Mouse (Mus musculus) gastrocnemius, postnatal 10 days (tissue): Measurements from ENCODE around the gene Pex1. TPM values are rescaled to one million over a fixed set of nuclear protein-coding genes. Genes with fewer than 3 reads are reported as not detected.
"Not testable (repeated sequence)": the region's sequence is repeated elsewhere in the genome, so short reads cannot be mapped to it uniquely, and the experiment has no call there.

Source experiments
- DNase-seq: peaks from one replicate; pipeline ENCODE4 v3.0.0; 2021; ENCODE audit warnings: mixed read lengths
- microRNA-seq, 2 experiments: library from miRNA; unstranded; fragments of <30 nt; microRNA quantifications; one replicate each; pipeline ENCODE4 v1.2.0; 2021
- total RNA-seq, 2 experiments: library from RNA; stranded (reverse); gene quantifications; 2 replicates each; pipeline ENCODE4 v1.2.3; 2021

Gene Pex1
- total RNA-seq, 2 experiments from 2014 or later = 8.1 to 9.6 TPM

GRCm38 (mm10) chr5:3644621-3645020, 48.8 kb downstream of the Pex1 start:
- DNase-seq = no peak

DNA sequence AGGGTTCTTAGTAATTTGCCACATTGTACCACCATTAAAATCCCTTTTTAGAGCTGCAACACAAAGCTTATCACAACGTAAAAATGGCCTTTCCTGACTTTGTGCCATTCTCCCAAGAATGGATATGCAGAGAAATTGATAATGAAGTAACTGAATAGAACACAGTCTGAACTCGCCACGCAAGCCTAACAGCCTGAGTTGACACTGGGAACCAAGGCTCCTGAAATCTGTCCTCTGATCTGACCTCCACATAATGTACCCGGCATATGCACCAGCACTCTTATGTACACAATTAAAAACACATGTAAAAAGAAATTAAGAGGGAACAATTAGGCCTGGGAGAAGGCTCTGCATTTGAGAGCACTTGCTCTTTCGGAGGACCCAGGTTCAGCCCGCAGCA, 49.5 kb downstream of the Pex1 start:
- no peak for DNase-seq

GRCm38 (mm10) chr5:3646539-3646938, 50.7 kb downstream of the Pex1 start:
- no peak for DNase-seq

DNA sequence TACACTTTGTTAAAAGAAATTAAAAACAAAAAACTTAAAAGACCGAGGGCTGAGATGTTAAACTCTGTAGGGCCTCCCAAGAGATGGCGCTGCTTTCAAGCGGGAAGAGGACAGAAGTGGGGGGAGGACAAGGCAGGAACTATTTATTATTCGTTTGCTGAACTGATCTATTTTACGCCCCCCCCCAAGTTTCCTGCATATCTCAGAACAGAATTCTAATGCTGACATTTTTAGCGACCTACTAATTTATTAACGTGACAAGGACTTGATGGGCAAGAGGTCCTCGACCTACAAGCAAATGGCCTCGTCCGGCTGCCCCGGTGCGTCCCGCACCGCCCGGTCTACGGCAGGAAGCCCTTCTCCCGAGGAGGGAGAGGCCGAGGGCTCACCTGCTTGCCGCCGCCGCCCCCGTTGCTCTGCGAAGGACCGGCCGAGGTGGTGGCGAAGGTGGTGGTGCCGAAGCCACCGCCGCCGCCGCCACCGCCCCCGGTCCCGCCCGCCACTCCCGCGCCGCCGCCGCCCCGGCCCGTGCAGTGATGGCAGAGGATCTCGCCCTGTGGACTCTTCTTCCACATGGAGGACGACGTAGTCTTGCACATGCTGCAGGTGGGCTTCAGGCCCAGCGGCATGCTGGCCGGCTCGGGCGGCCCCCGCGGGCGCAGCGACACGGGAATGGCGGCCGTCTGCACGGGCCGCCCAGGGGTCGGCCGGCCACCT, 51.3 kb downstream of the Pex1 start:
- peak; percentile 41 for DNase-seq

- DNase-seq = peak; percentile 80
Measured at GRCm38 (mm10) chr5:3647708-3648121, 51.8 kb downstream of the Pex1 start.

- no peak for DNase-seq
Measured at GRCm38 (mm10) chr5:3648206-3648848, 52.5 kb downstream of the Pex1 start.

- DNase-seq = no peak
Measured at GRCm38 (mm10) chr5:3648849-3649210, 53.0 kb downstream of the Pex1 start.

- DNase-seq = no peak
Measured at GRCm38 (mm10) chr5:3650881-3651280, 55.0 kb downstream of the Pex1 start, which contains the start of gene Tmbim7. Gene Tmbim7, plus strand, starts transcription at chr5:3651181.

DNA sequence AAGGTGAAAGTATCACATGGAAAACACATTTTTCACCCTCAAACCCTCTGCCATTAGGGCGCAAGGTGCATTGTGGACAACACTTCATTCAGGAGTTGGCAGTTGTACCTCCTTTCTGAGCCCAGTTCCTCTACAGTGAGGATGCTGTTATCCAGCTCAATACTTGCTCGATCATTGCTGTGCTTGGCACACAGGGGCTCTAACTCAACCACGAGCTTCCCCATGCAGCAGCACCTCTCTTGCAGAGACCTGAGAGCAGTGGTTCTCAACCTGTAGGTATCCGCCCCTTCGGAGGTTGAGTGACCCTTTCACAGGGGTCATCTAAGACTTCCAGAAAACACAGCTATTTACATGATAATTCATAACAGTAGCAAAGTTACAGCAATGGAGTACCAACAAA, 55.8 kb downstream of the Pex1 start:
- no peak for DNase-seq

DNA sequence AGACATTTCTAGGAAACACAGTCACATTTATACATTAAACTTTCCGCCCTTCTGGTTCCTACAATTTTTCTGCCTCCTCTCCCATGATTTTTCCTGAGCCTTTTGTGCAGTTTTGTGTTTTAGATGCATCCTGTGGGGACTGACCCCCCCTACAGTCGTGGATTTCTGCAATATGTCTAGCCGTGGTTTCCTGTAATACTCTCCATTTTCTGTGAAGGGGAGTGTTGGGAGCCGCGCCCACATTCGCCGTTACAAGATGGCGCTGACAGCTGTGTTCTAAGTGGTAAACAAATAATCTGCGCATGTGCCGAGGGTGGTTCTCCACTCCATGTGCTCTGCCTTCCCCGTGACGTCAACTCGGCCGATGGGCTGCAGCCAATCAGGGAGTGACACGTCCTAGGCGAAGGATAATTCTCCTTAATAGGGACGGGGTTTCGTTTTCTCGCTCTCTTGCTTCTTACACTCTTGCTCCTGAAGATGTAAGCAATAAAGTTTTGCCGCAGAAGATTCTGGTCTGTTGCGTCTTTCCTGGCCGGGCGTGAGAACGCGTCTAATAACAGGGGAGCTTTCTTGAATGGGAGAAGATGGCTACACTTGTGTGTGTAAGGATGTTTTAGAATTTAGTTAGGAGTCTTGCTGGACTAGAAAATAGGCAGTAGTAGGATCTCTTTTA, 57.2 kb downstream of the Pex1 start:
- DNase-seq = not testable (repeated sequence)

- DNase-seq = no peak
Measured at GRCm38 (mm10) chr5:3653801-3654200, 57.9 kb downstream of the Pex1 start.

DNA sequence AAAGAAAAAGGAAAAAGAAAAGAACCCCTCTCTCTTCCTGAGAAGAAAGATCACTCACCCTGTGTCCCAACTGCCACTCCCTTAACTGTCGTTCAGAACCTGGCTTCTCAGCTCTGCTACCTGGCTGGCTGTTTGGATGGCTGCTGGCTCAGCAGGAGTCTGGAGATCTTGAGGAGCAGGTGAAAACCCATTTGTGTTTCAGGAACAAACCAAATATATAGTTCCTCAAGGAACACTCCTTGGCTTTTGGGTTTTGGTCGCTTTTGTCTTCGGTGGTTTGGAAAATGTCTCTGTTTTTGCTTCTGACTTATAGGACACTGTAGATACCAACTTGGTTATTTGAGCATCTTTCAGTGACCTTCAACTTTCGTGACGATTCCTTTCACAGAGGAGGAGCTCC, 61.2 kb downstream of the Pex1 start, which contains the start of gene Gatad1:
TSS of gene Gatad1 (minus strand) at position 101 of the 400 bp plus-strand sequence.
- DNase-seq = no peak

DNA sequence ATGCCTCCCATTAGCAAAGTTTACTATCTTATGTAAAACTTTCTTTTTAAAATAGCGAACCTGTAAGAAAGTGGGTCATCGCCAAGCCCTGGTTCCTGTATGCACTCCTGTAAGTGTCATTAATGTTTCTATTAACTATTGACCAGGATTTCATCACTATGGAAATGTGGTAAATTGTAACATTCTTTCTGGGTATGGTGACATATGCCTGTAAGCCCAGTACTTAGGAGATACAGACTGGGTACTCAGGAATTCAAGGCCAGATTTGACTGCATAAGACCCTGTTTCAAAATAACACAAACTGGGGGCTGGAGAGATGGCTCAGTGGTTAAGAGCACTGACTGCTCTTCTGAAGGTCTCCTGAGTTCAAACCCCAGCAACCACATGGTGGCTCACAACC, 69.4 kb downstream of the Pex1 start:
- DNase-seq = no peak

DNA sequence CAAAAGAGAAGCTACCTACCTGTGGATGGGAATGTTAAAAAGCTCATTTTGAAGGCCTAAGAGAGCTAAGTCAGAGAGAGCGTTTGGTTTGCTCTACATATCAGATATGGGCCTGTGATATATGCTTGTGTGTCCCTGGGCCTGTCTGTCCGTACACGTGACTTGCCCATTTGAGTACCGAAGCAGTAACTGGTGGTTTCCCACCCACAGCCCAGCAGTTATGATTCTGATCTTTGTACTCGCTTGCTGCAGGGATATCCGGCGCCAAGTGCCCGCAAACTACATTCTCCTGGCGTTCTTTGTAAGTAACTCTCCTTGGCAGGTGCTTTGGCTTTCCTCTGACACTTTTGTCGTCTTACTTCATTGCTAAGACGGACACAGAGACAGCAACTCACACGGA, 70.7 kb downstream of the Pex1 start:
- no peak for DNase-seq

- DNase-seq = no peak
Measured at GRCm38 (mm10) chr5:3669938-3670554, 74.2 kb downstream of the Pex1 start.

Small RNAs within 50 kb of the gene (microRNA-seq; reads per million reads assigned to microRNA genes)
- 0 reads per million in 2 experiments for gene Gm26238

Other genes with a start within 250 kb of the Pex1 start
- 10 to 100 TPM; 16.8 to 22.0 TPM for gene Fam133b, start 52.2 kb upstream of the Pex1 start, total RNA-seq
- 1 to 10 TPM; 4.6 to 8.2 TPM for gene 1700109H08Rik, start 24.5 kb upstream of the Pex1 start, total RNA-seq
- gene Rbm48, start 519 bp downstream of the Pex1 start, total RNA-seq = 1 to 10 TPM; 4.5 to 7.3 TPM
- gene Tmbim7, start 55.1 kb downstream of the Pex1 start, total RNA-seq = not detected
- gene Gatad1, start 61.1 kb downstream of the Pex1 start, total RNA-seq = 10 to 100 TPM; 81.1 to 81.8 TPM
- 10 to 100 TPM; 24.9 to 29.5 TPM for gene Ankib1, start 206.9 kb downstream of the Pex1 start, total RNA-seq
- 10 to 100 TPM; 16.4 to 23.7 TPM for gene Krit1, start 207.1 kb downstream of the Pex1 start, total RNA-seq
- gene Lrrd1, start 249.1 kb downstream of the Pex1 start, total RNA-seq = not detected